Mouse (Mus musculus) midbrain, postnatal 0 days (tissue): ENCODE results near the gene Atp10a. TPM values are rescaled to one million over a fixed set of nuclear protein-coding genes. Genes with fewer than 3 reads are reported as not detected.

Source experiments
- ATAC-seq: fragments of 200-750 bp; cut with Nextera tagmentation; 2 replicates; pipeline ENCODE4 v1.8.0; 2017; ENCODE audit warnings: moderate number of reproducible peaks, mild to moderate bottlenecking, moderate TSS enrichment, moderate library complexity; ENCODE audit not compliant: low FRiP score
- DNase-seq: peaks from one replicate; pipeline ENCODE4 v3.0.0-alpha.2; 2015; ENCODE audit warnings: low spot score
- H3K27ac ChIP-seq: fragments of 300-500 bp; sonication (generic); 2 replicates; pipeline ENCODE4 v1.5.1; 2014; ENCODE audit warnings: low read depth, mild to moderate bottlenecking, low read length, mixed read lengths
- H3K27me3 ChIP-seq: fragments of 300-500 bp; sonication (generic); 2 replicates; pipeline ENCODE4 v1.6.1; 2014; ENCODE audit warnings: low read length, control low read depth, mixed read lengths; ENCODE audit not compliant: insufficient read depth
- H3K36me3 ChIP-seq: fragments of 300-500 bp; sonication (generic); 2 replicates; pipeline ENCODE4 v1.6.1; 2014; ENCODE audit warnings: low read length, control low read depth, mixed read lengths; ENCODE audit not compliant: insufficient read depth
- H3K4me1 ChIP-seq: fragments of 300-500 bp; sonication (generic); 2 replicates; pipeline ENCODE4 v1.6.1; 2014; ENCODE audit warnings: mild to moderate bottlenecking, control low read depth, antibody characterized with exemption, low read length, mixed read lengths; ENCODE audit not compliant: insufficient read depth
- H3K4me2 ChIP-seq: fragments of 300-500 bp; sonication (generic); 2 replicates; pipeline ENCODE4 v1.6.1; 2014; ENCODE audit warnings: low read depth, mild to moderate bottlenecking, low read length, mixed read lengths; ENCODE audit not compliant: poor library complexity, severe bottlenecking
- H3K4me3 ChIP-seq: fragments of 300-500 bp; sonication (generic); 2 replicates; pipeline ENCODE4 v1.5.1; 2014; ENCODE audit warnings: low read depth, mild to moderate bottlenecking, low read length, moderate library complexity
- H3K9ac ChIP-seq: fragments of 300-500 bp; sonication (generic); replicated peaks from 2 replicates; pipeline ENCODE4 v1.6.1; 2014; ENCODE audit warnings: mild to moderate bottlenecking, low read length, moderate library complexity, mixed read lengths; ENCODE audit not compliant: poor library complexity, severe bottlenecking
- H3K9me3 ChIP-seq: fragments of 300-500 bp; sonication (generic); 2 replicates; pipeline ENCODE4 v1.6.1; 2016; ENCODE audit warnings: low read length, control low read depth
- CTCF ChIP-seq: IDR thresholded peaks from 2 replicates; pipeline ENCODE4 v1.5.1; 2016; ENCODE audit warnings: antibody characterized with exemption, mild to moderate bottlenecking
- WGBS: fragments of 180-500 bp; shearing (Covaris S2); extraction: QIAGEN DNeasy Blood & Tissue Kit; methylation state at CpG from one replicate; pipeline ENCODE4 v1.1.7; 2014; 5-methylcytosine and 5-hydroxymethylcytosine counted together
- polyA plus RNA-seq: library from polyadenylated mRNA; unstranded; fragments of >200 nt; fragmentation: Nextera tagmentation; extraction: Ambion mirVana; gene quantifications from 2 replicates; pipeline ENCODE4 v1.2.1, GENCODE M21; 2015
- total RNA-seq: library from RNA; depleted of rRNA; stranded (reverse); fragments of >200 nt; gene quantifications from 2 replicates; pipeline ENCODE4 v1.2.3, GENCODE M21; 2014

The Atp10a gene
- total and polyA plus RNA-seq, 2 experiments from 2014 or later, result 1.5 to 5.8 TPM

DNA sequence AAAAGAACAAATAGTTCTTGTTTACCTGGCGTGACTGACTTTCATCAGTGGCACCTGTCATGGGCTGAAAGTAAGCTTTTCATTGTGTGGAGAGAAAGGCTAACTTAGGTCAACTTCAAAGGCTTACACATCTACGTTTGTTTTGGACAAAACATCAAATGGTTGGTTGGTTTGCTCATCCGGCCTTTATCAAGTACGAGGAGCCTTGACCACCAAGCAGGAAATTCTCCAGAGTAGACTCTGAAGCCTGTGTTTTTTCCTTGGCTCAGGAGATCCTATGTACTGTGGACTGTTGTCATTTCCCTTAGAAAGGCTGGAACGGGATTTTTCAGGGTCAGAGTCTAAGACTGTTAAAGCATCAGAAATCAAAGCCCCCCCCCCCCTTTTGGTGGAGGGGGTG lies 90.9 kb downstream of the Atp10a start:
- Histone ChIP-seq H3K27ac (no peak overlapping the region), H3K9ac (no peak overlapping the region), H3K9me3 (no peaks in the 10 kb centered on the region), H3K27me3 (no peaks in the 10 kb centered on the region), H3K4me1 (no peaks in the 10 kb centered on the region), H3K4me3 (no peak overlapping the region), H3K36me3 (no peaks in the 10 kb centered on the region), H3K4me2 (no peak overlapping the region)
- ATAC-seq, result no peak
- 65% methylated on average over 5 of the region's 5 CpGs for WGBS
- no peak for DNase-seq
- no peak for TF ChIP-seq CTCF

DNA sequence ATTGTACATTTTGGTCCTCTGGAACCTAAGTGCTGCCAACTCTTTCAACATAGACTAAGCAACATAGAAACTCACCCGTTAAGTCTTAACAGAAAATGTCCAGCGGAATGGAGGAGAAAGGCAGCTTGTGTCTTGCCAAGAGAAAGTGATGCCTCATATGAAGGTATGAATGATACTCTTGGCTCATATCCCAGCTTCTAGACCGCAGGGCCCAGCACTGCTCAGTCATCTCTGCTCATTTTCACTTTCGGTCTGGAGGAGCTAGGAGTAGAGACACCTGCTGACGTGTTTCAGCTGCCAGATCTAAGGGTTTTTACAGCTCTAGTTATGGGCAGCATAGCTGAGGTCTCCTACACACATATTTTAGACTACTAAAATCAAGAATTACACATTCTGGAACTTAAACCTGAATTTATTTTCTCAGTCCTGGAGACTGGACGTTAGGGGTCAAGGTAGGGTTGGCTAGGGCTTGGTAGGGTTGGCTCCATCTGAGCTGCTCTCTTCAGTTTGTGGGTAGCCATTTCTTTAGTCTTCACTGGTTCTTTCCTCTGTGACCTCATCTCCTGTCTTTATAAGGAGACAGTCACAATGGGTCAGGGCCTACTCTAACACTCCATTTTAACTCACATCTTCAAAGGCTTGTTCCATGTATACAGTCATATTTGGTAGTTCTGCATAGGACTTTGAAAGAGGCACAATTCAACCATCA lies 94.1 kb downstream of the Atp10a start:
- DNase-seq (peak; percentile 23), ATAC-seq (no peak)
- H3K4me3 ChIP-seq, result no peak overlapping the region
- no peaks in the 10 kb centered on the region for H3K36me3 ChIP-seq
- H3K9me3 ChIP-seq, result no peaks in the 10 kb centered on the region
- no peak overlapping the region for H3K4me2 ChIP-seq
- no peak overlapping the region for H3K27ac ChIP-seq
- H3K4me1 ChIP-seq, result no peaks in the 10 kb centered on the region
- H3K9ac ChIP-seq, result no peak overlapping the region
- no peak for TF ChIP-seq CTCF
- 80% methylated on average over 6 of the region's 6 CpGs for WGBS
- H3K27me3 ChIP-seq, result no peaks in the 10 kb centered on the region

DNA sequence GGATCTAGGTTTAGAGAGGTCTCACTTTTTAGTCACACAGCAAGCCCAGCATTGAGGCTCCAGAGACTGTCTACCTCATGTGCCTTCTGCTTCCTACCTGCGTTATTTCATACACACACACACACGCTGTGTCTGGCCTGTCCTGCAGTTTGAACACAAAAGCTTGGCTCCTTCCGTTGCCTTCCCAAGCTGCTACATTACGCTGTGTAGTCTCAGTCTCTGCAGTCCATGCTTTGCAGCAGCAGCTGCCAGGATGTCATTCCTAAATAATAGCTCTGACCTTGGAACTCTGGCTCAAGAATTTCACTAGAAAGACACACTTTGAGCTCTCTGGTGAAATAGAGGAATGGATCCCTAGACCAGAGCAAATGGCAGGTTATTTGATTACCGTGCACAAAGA lies 96.1 kb downstream of the Atp10a start:
- 87% methylated on average over 5 of the region's 5 CpGs for WGBS
- H3K9me3 ChIP-seq, result no peaks in the 10 kb centered on the region
- DNase-seq (peak; percentile 18), ATAC-seq (no peak)
- no peak for TF ChIP-seq CTCF
- H3K4me3 ChIP-seq, result no peak overlapping the region
- no peak overlapping the region for H3K9ac ChIP-seq
- H3K27ac ChIP-seq, result 0 out of 2 replicates have a peak overlapping the region, but pooled peaks have one; percentile 6
- no peaks in the 10 kb centered on the region for H3K27me3 ChIP-seq
- no peaks in the 10 kb centered on the region for H3K36me3 ChIP-seq
- no peaks in the 10 kb centered on the region for H3K4me1 ChIP-seq
- H3K4me2 ChIP-seq, result no peak overlapping the region

DNA sequence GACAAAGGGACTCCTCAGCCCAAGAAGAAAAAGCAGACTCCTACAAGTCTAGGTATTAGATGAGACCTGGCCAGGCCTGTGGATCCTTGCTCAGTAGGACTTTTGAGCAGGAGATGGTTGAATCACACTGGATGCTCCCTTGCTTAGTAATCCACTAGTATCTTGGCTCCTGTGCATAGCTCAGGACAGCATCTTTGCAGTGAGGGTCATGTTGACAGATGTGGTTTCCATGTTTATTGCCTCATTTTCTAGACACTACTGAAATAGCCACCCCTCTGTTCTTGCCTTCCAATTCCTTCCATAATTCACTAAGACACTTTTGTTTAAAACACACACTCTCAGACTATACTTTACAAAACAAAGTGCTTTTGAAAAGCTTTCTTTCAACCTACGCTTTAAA lies 98.1 kb downstream of the Atp10a start:
- no peaks in the 10 kb centered on the region for H3K9me3 ChIP-seq
- TF ChIP-seq CTCF, result no peak
- no peak for ATAC-seq
- no peak for DNase-seq
- no peak overlapping the region for H3K27ac ChIP-seq
- no peaks in the 10 kb centered on the region for H3K27me3 ChIP-seq
- no peaks in the 10 kb centered on the region for H3K4me1 ChIP-seq
- H3K4me2 ChIP-seq, result no peak overlapping the region
- no peak overlapping the region for H3K4me3 ChIP-seq
- 78% methylated on average over 1 of the region's 1 CpGs for WGBS
- no peaks in the 10 kb centered on the region for H3K36me3 ChIP-seq
- no peak overlapping the region for H3K9ac ChIP-seq

DNA sequence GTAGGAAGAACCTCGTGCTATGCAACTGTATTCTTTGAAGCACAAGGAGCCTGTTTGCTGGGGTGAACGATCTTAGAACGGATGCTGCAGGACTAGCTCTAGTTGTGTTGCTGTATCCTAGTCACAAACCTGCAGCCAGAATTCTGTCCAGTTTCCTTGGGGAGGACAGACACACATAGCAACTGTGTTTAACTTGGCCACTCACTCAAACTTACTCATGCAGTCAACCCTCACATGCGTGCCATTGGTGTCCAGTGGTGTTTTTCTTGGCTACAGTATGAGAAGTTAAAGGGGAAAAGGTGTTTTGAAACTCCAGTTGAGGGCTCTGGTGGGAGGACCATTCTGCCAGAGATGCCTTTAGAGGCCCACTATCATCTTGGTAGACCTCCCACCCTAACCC lies 98.6 kb downstream of the Atp10a start:
- H3K27ac ChIP-seq, result no peak overlapping the region
- ATAC-seq (no peak), DNase-seq (no peak)
- H3K9ac ChIP-seq, result no peak overlapping the region
- H3K4me2 ChIP-seq, result no peak overlapping the region
- no peaks in the 10 kb centered on the region for H3K27me3 ChIP-seq
- 78% methylated on average over 4 of the region's 4 CpGs for WGBS
- no peak for TF ChIP-seq CTCF
- no peaks in the 10 kb centered on the region for H3K36me3 ChIP-seq
- no peaks in the 10 kb centered on the region for H3K9me3 ChIP-seq
- no peak overlapping the region for H3K4me3 ChIP-seq
- no peaks in the 10 kb centered on the region for H3K4me1 ChIP-seq

DNA sequence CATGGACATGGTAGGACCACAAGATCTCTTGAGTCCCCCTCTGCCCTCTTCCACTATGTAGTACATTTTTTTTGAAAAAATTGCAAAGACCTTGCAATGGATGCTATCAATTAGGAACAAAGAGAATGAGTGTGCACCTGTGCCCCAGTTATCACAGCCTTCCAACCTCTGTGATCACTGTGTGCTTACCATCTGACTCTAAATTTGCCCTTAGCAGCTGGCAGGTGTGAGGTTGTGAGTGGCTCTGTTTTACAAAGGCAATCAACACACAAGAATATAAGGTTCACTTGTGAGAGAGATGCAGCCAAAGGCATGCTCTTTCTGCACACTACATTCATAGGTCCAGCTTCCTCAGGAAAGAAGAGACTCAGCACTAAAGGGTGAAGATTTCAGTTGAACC lies 99.1 kb downstream of the Atp10a start:
- no peak for TF ChIP-seq CTCF
- no peak overlapping the region for H3K4me3 ChIP-seq
- H3K9me3 ChIP-seq, result no peaks in the 10 kb centered on the region

More for the DNA sequence above, 99.1 kb downstream of the Atp10a start:
- no peak for DNase-seq
- ATAC-seq, result no peak
- no peaks in the 10 kb centered on the region for H3K4me1 ChIP-seq
- no peak overlapping the region for H3K9ac ChIP-seq
- no peak overlapping the region for H3K4me2 ChIP-seq
- H3K27ac ChIP-seq, result no peak overlapping the region
- no peaks in the 10 kb centered on the region for H3K27me3 ChIP-seq
- H3K36me3 ChIP-seq, result no peaks in the 10 kb centered on the region
